Mouse (Mus musculus): ENCODE results near the gene Oosp1. TPM values are rescaled to one million over a fixed set of nuclear protein-coding genes. Genes with fewer than 3 reads are reported as not detected.

Oosp1 gene
- polyA plus RNA-seq, 1 experiment from 2014 or later = not detected

DNA sequence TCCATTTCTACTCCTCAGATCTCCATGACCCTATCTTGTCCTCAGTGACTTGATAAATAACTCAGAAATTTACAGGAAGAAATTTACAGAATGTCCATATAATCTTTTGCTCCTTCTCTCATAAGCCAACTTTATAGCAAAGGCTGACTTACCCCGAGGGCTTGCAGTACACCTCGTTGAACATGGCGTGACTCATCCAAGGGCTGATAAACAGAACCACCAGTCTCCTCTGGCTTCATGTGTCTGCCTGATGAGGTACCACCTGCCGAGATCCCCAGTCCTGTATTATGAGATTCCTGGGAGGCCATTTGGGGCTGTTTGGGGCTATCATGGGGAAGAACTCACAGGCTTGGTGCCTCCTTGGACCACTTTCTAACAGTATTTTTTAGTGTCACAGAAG, 51.9 kb downstream of the Oosp1 start:
- H3K4me2 ChIP-seq (replicated peaks; ENCODE audit: low read depth, low read length) = no peak overlapping the region
- H3K27ac ChIP-seq (ENCODE audit: low read length) = no peak overlapping the region
- H3K4me3 ChIP-seq (ENCODE audit: low read depth, low read length) = no peak overlapping the region
- no peaks in the 10 kb centered on the region for H3K4me1 ChIP-seq (ENCODE audit: control insufficient read depth, insufficient read depth, low read length)
- 82% methylated on average over 4 of the region's 4 CpGs for WGBS
- no peak for ATAC-seq (ENCODE audit: insufficient number of reproducible peaks, insufficient read depth, low FRiP score, low read depth)
- H3K9me3 ChIP-seq (ENCODE audit: control insufficient read depth, low read depth, low read length) = no peaks in the 10 kb centered on the region
- no peaks in the 10 kb centered on the region for H3K27me3 ChIP-seq (ENCODE audit: control insufficient read depth, insufficient read depth, low read length)
- no peak overlapping the region for H3K9ac ChIP-seq (replicated peaks; ENCODE audit: low read depth, low read length)
- no peaks in the 10 kb centered on the region for H3K36me3 ChIP-seq (ENCODE audit: control insufficient read depth, insufficient read depth, low read length)

GRCm38 (mm10) chr19:11635572-11635971, 55.4 kb downstream of the Oosp1 start:
- Histone ChIP-seq H3K4me1 (ENCODE audit: control insufficient read depth, insufficient read depth, low read length) (no peaks in the 10 kb centered on the region), H3K27ac (ENCODE audit: low read length) (no peak overlapping the region), H3K4me2 (replicated peaks; ENCODE audit: low read depth, low read length) (no peak overlapping the region), H3K27me3 (ENCODE audit: control insufficient read depth, insufficient read depth, low read length) (no peaks in the 10 kb centered on the region), H3K9me3 (ENCODE audit: control insufficient read depth, low read depth, low read length) (no peaks in the 10 kb centered on the region), H3K9ac (replicated peaks; ENCODE audit: low read depth, low read length) (no peak overlapping the region), H3K36me3 (ENCODE audit: control insufficient read depth, insufficient read depth, low read length) (no peaks in the 10 kb centered on the region), H3K4me3 (ENCODE audit: low read depth, low read length) (no peak overlapping the region)
- WGBS = 61% methylated on average over 5 of the region's 5 CpGs
- no peak for ATAC-seq (ENCODE audit: insufficient number of reproducible peaks, insufficient read depth, low FRiP score, low read depth)

DNA sequence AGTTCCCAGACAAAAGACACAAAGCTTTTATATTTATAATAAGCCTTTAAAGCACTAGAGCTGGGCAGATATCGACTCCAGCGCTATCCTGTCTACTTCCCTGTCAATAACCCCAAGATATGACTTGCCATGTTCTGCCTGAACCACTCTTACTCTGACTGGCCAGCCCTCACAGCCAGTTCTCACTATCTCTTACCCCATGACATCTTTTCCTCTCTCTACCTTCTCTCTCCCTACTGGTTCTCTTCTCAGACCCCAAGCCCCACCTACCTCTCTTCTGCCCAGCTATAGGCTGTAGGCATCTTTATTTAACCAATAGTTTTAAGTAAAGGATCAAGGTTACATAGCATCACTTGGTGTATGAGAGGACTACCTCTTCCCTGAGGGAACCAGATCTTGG, 56.6 kb downstream of the Oosp1 start:
- WGBS = 72% methylated on average over 2 of the region's 2 CpGs
- no peak for ATAC-seq (ENCODE audit: insufficient number of reproducible peaks, insufficient read depth, low FRiP score, low read depth)
- no peaks in the 10 kb centered on the region for H3K36me3 ChIP-seq (ENCODE audit: control insufficient read depth, insufficient read depth, low read length)
- no peak overlapping the region for H3K9ac ChIP-seq (replicated peaks; ENCODE audit: low read depth, low read length)
- H3K4me3 ChIP-seq (ENCODE audit: low read depth, low read length) = no peak overlapping the region
- H3K27me3 ChIP-seq (ENCODE audit: control insufficient read depth, insufficient read depth, low read length) = no peaks in the 10 kb centered on the region
- H3K9me3 ChIP-seq (ENCODE audit: control insufficient read depth, low read depth, low read length) = no peaks in the 10 kb centered on the region
- H3K4me2 ChIP-seq (replicated peaks; ENCODE audit: low read depth, low read length) = no peak overlapping the region
- no peak overlapping the region for H3K27ac ChIP-seq (ENCODE audit: low read length)
- no peaks in the 10 kb centered on the region for H3K4me1 ChIP-seq (ENCODE audit: control insufficient read depth, insufficient read depth, low read length)

DNA sequence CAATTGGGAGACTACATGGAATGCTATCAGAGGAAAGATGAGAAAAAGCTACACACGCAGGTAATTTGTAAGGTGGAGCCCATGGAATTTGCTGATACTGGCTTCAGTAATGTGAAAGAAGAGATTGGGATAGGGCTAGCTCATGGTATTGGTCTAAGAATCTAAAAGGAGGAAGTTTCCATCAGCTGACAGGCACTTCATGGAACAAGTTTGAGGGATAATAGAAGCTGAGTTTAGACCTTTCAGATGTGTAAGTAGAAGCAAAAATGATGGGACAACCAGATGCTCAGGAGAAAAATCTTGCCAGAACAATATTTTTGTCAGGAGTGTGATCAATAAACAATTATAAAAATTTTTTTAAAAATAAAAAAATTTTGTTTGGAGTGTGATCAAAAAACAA, 57.2 kb downstream of the Oosp1 start:
- 87% methylated on average over 1 of the region's 1 CpGs for WGBS

DNA sequence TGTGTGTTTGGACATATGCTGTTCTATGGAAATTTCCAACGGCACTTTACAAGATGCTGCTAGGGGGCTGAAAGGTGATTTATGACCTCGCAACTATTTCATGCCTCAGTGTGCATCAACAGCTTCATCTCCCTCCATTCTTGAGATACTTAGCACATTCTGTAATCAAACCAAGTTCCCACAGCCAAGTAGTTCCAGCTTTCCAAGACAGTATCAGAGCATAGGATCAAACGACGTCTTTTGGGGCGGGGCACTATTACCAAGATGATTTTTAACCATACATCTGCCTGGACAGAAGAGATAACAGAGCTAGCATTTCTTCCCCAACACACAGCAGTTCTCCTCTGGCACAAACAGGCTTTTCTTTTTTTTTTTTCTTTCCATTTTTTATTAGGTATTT, 65.7 kb downstream of the Oosp1 start:
- no peak overlapping the region for H3K4me2 ChIP-seq (replicated peaks; ENCODE audit: low read depth, low read length)
- H3K9ac ChIP-seq (replicated peaks; ENCODE audit: low read depth, low read length) = no peak overlapping the region
- H3K9me3 ChIP-seq (ENCODE audit: control insufficient read depth, low read depth, low read length) = no peaks in the 10 kb centered on the region
- H3K36me3 ChIP-seq (ENCODE audit: control insufficient read depth, insufficient read depth, low read length) = no peaks in the 10 kb centered on the region
- no peak overlapping the region for H3K27ac ChIP-seq (ENCODE audit: low read length)
- no peaks in the 10 kb centered on the region for H3K4me1 ChIP-seq (ENCODE audit: control insufficient read depth, insufficient read depth, low read length)
- no peaks in the 10 kb centered on the region for H3K27me3 ChIP-seq (ENCODE audit: control insufficient read depth, insufficient read depth, low read length)
- H3K4me3 ChIP-seq (ENCODE audit: low read depth, low read length) = no peak overlapping the region
- no peak for ATAC-seq (ENCODE audit: insufficient number of reproducible peaks, insufficient read depth, low FRiP score, low read depth)
- 50% methylated on average over 5 of the region's 5 CpGs for WGBS

More for the DNA sequence above, 57.2 kb downstream of the Oosp1 start:
- Histone ChIP-seq H3K9ac (replicated peaks; ENCODE audit: low read depth, low read length) (no peak overlapping the region), H3K4me1 (ENCODE audit: control insufficient read depth, insufficient read depth, low read length) (no peaks in the 10 kb centered on the region), H3K36me3 (ENCODE audit: control insufficient read depth, insufficient read depth, low read length) (no peaks in the 10 kb centered on the region), H3K4me2 (replicated peaks; ENCODE audit: low read depth, low read length) (no peak overlapping the region), H3K27me3 (ENCODE audit: control insufficient read depth, insufficient read depth, low read length) (no peaks in the 10 kb centered on the region), H3K4me3 (ENCODE audit: low read depth, low read length) (no peak overlapping the region), H3K9me3 (ENCODE audit: control insufficient read depth, low read depth, low read length) (no peaks in the 10 kb centered on the region), H3K27ac (ENCODE audit: low read length) (no peak overlapping the region)
- ATAC-seq (ENCODE audit: insufficient number of reproducible peaks, insufficient read depth, low FRiP score, low read depth) = no peak

- Histone ChIP-seq H3K9me3 (ENCODE audit: control insufficient read depth, low read depth, low read length) (no peaks in the 10 kb centered on the region), H3K36me3 (ENCODE audit: control insufficient read depth, insufficient read depth, low read length) (no peaks in the 10 kb centered on the region), H3K27me3 (ENCODE audit: control insufficient read depth, insufficient read depth, low read length) (no peaks in the 10 kb centered on the region), H3K4me1 (ENCODE audit: control insufficient read depth, insufficient read depth, low read length) (no peaks in the 10 kb centered on the region), H3K9ac (replicated peaks; ENCODE audit: low read depth, low read length) (no peak overlapping the region), H3K27ac (ENCODE audit: low read length) (no peak overlapping the region), H3K4me2 (replicated peaks; ENCODE audit: low read depth, low read length) (no peak overlapping the region), H3K4me3 (ENCODE audit: low read depth, low read length) (no peak overlapping the region)
- no peak for ATAC-seq (ENCODE audit: insufficient number of reproducible peaks, insufficient read depth, low FRiP score, low read depth)
Observed at GRCm38 (mm10) chr19:11624800-11625199, 66.2 kb downstream of the Oosp1 start.

GRCm38 (mm10) chr19:11623551-11623950, 67.4 kb downstream of the Oosp1 start, which contains the start of gene Ms4a2:
TSS of gene Ms4a2 (minus strand) at chr19:11623719.
- 69% methylated on average over 2 of the region's 2 CpGs for WGBS
- Histone ChIP-seq H3K9ac (replicated peaks; ENCODE audit: low read depth, low read length) (no peak within 1 kb of the TSS), H3K36me3 (ENCODE audit: control insufficient read depth, insufficient read depth, low read length) (no peaks in the 10 kb centered on the region), H3K4me2 (replicated peaks; ENCODE audit: low read depth, low read length) (no peak within 1 kb of the TSS), H3K4me1 (ENCODE audit: control insufficient read depth, insufficient read depth, low read length) (no peaks in the 10 kb centered on the region), H3K27ac (ENCODE audit: low read length) (no peak within 1 kb of the TSS), H3K9me3 (ENCODE audit: control insufficient read depth, low read depth, low read length) (no peaks in the 10 kb centered on the region), H3K4me3 (ENCODE audit: low read depth, low read length) (no peak within 1 kb of the TSS), H3K27me3 (ENCODE audit: control insufficient read depth, insufficient read depth, low read length) (no peaks in the 10 kb centered on the region)
- no peak for ATAC-seq (ENCODE audit: insufficient number of reproducible peaks, insufficient read depth, low FRiP score, low read depth)

GRCm38 (mm10) chr19:11617983-11618382, 73.0 kb downstream of the Oosp1 start:
- ATAC-seq (ENCODE audit: insufficient number of reproducible peaks, insufficient read depth, low FRiP score, low read depth) = no peak
- no peak overlapping the region for H3K9ac ChIP-seq (replicated peaks; ENCODE audit: low read depth, low read length)
- H3K4me3 ChIP-seq (ENCODE audit: low read depth, low read length) = no peak overlapping the region
- H3K27ac ChIP-seq (ENCODE audit: low read length) = no peak overlapping the region
- H3K4me2 ChIP-seq (replicated peaks; ENCODE audit: low read depth, low read length) = no peak overlapping the region
- no peaks in the 10 kb centered on the region for H3K36me3 ChIP-seq (ENCODE audit: control insufficient read depth, insufficient read depth, low read length)
- H3K9me3 ChIP-seq (ENCODE audit: control insufficient read depth, low read depth, low read length) = no peaks in the 10 kb centered on the region
- H3K4me1 ChIP-seq (ENCODE audit: control insufficient read depth, insufficient read depth, low read length) = no peaks in the 10 kb centered on the region
- no peaks in the 10 kb centered on the region for H3K27me3 ChIP-seq (ENCODE audit: control insufficient read depth, insufficient read depth, low read length)
